Mouse (Mus musculus) heart, embryonic 11.5 days (tissue): ENCODE data around the gene Smim11. TPM values are rescaled to one million over a fixed set of nuclear protein-coding genes. Genes with fewer than 3 reads are reported as not detected.
A peak's percentile ranks its signal among the peaks of the same experiment; 100 is the strongest.

ENCODE experiments used
- ATAC-seq: fragments of 200-750 bp; cut with Nextera tagmentation; replicated peaks from 2 replicates; pipeline ENCODE4 v1.8.0; 2017; ENCODE audit warnings: moderate library complexity; ENCODE audit not compliant: insufficient number of reproducible peaks, low FRiP score, low TSS enrichment
- H3K27ac ChIP-seq: fragments of 300-500 bp; sonication (generic); 2 replicates; pipeline ENCODE4 v1.5.1; 2014; ENCODE audit warnings: mild to moderate bottlenecking, low read depth, low read length
- H3K27me3 ChIP-seq: fragments of 300-500 bp; sonication (generic); 2 replicates; pipeline ENCODE4 v1.6.1; 2014; ENCODE audit warnings: mild to moderate bottlenecking, low read length, mixed read lengths; ENCODE audit not compliant: control insufficient read depth, insufficient read depth
- H3K36me3 ChIP-seq: fragments of 300-500 bp; sonication (generic); 2 replicates; pipeline ENCODE4 v1.6.1; 2014; ENCODE audit warnings: mild to moderate bottlenecking, low read length, moderate library complexity, mixed read lengths; ENCODE audit not compliant: control insufficient read depth, insufficient read depth
- H3K4me1 ChIP-seq: fragments of 300-500 bp; sonication (generic); 2 replicates; pipeline ENCODE4 v1.6.1; 2014; ENCODE audit warnings: low read length; ENCODE audit not compliant: control insufficient read depth, insufficient read depth
- H3K4me2 ChIP-seq: fragments of 300-500 bp; sonication (generic); 2 replicates; pipeline ENCODE4 v1.6.1; 2014; ENCODE audit warnings: mild to moderate bottlenecking, moderate library complexity
- H3K4me3 ChIP-seq: fragments of 300-500 bp; sonication (generic); 2 replicates; pipeline ENCODE4 v1.5.1; 2014; ENCODE audit warnings: low read depth, low read length
- H3K9ac ChIP-seq: fragments of 300-500 bp; sonication (generic); 2 replicates; pipeline ENCODE4 v1.6.1; 2014; ENCODE audit warnings: mild to moderate bottlenecking, low read depth, low read length, moderate library complexity
- H3K9me3 ChIP-seq: fragments of 300-500 bp; sonication (generic); replicated peaks from 2 replicates; pipeline ENCODE4 v1.6.1; 2016; ENCODE audit warnings: low read length; ENCODE audit not compliant: control insufficient read depth
- WGBS: fragments of 180-500 bp; shearing (Covaris S2); extraction: QIAGEN DNeasy Blood & Tissue Kit; methylation state at CpG from one replicate; pipeline ENCODE4 v1.1.7; 2014; ENCODE audit not compliant: insufficient replicate concordance; 5-methylcytosine and 5-hydroxymethylcytosine counted together
- polyA plus RNA-seq: library from polyadenylated mRNA; unstranded; fragments of >200 nt; fragmentation: Nextera tagmentation; extraction: Ambion mirVana; gene quantifications from 2 replicates; pipeline ENCODE4 v1.2.1, GENCODE M21; 2014

The Smim11 gene
- polyA plus RNA-seq, 1 experiment from 2014 or later, result 117 TPM

GRCm38 (mm10) chr16:92288778-92289177, 12.3 kb upstream of the Smim11 start:
- Histone ChIP-seq H3K9ac (no peak overlapping the region), H3K36me3 (no peaks in the 10 kb centered on the region), H3K4me2 (no peak overlapping the region), H3K4me3 (no peak overlapping the region), H3K27me3 (0 out of 2 replicates have a peak, but pooled peaks cover 3% of the 10 kb centered on the region), H3K9me3 (no peaks in the 10 kb centered on the region), H3K27ac (no peak overlapping the region), H3K4me1 (no peaks in the 10 kb centered on the region)
- ATAC-seq, result no peak
- WGBS, result 76% methylated on average over 9 of the region's 9 CpGs

- Histone ChIP-seq H3K27me3 (0 out of 2 replicates have a peak, but pooled peaks cover 3% of the 10 kb centered on the region), H3K4me1 (no peaks in the 10 kb centered on the region), H3K27ac (no peak overlapping the region), H3K9me3 (no peaks in the 10 kb centered on the region), H3K9ac (no peak overlapping the region), H3K4me3 (no peak overlapping the region), H3K4me2 (no peak overlapping the region), H3K36me3 (no peaks in the 10 kb centered on the region)
- ATAC-seq, result no peak
Observed at GRCm38 (mm10) chr16:92290045-92290444, 11.0 kb upstream of the Smim11 start.

- Histone ChIP-seq H3K36me3 (no peaks in the 10 kb centered on the region), H3K27me3 (no peaks in the 10 kb centered on the region), H3K4me2 (no peak within 1 kb of the TSS), H3K9ac (no peak within 1 kb of the TSS), H3K4me3 (no peak within 1 kb of the TSS), H3K9me3 (no peaks in the 10 kb centered on the region), H3K27ac (no peak within 1 kb of the TSS), H3K4me1 (no peaks in the 10 kb centered on the region; the same call in 1 of the 2 replicates)
- WGBS, result 66% methylated on average over 10 of the region's 10 CpGs
- no peak for ATAC-seq
Observed at GRCm38 (mm10) chr16:92292101-92292500, 9.0 kb upstream of the Smim11 start, which contains the start of gene Kcne2. Gene Kcne2, plus strand, starts transcription at chr16:92292389.

- Histone ChIP-seq H3K4me2 (no peak overlapping the region), H3K9ac (no peak overlapping the region), H3K27ac (no peak overlapping the region), H3K36me3 (no peaks in the 10 kb centered on the region), H3K9me3 (no peaks in the 10 kb centered on the region), H3K4me3 (no peak overlapping the region), H3K27me3 (no peaks in the 10 kb centered on the region), H3K4me1 (no peaks in the 10 kb centered on the region; the same call in 1 of the 2 replicates)
- WGBS, result 60% methylated on average over 12 of the region's 12 CpGs
- ATAC-seq, result no peak
Observed at GRCm38 (mm10) chr16:92294267-92294970, 6.7 kb upstream of the Smim11 start.

- Histone ChIP-seq H3K9ac (0 out of 2 replicates have a peak overlapping the region, but pooled peaks have one; percentile 34), H3K27me3 (no peaks in the 10 kb centered on the region), H3K4me2 (peak overlapping the region; percentile 22), H3K9me3 (no peaks in the 10 kb centered on the region), H3K27ac (peak overlapping the region; percentile 1; the same call in 1 of the 2 replicates), H3K36me3 (no peaks in the 10 kb centered on the region), H3K4me3 (no peak overlapping the region), H3K4me1 (no peaks in the 10 kb centered on the region; the same call in 1 of the 2 replicates)
- no peak for ATAC-seq
- 52% methylated on average over 2 of the region's 2 CpGs for WGBS
Observed at GRCm38 (mm10) chr16:92295328-92295727, 5.8 kb upstream of the Smim11 start.

GRCm38 (mm10) chr16:92301412-92301806, 323 bp downstream of the Smim11 start:
- H3K4me2 ChIP-seq, result peak overlapping the region; percentile 90
- ATAC-seq, result peak; percentile 55
- peaks cover 14% of the 10 kb centered on the region for H3K4me1 ChIP-seq
- 1% methylated on average over 12 of the region's 12 CpGs for WGBS
- H3K9ac ChIP-seq, result peak overlapping the region; percentile 90
- H3K9me3 ChIP-seq, result no peaks in the 10 kb centered on the region
- H3K36me3 ChIP-seq, result 0 out of 2 replicates have a peak, but pooled peaks cover 3% of the 10 kb centered on the region
- no peaks in the 10 kb centered on the region for H3K27me3 ChIP-seq
- H3K4me3 ChIP-seq, result peak overlapping the region; percentile 72
- peak overlapping the region; percentile 73 for H3K27ac ChIP-seq

GRCm38 (mm10) chr16:92301989-92302388, 903 bp downstream of the Smim11 start:
- Histone ChIP-seq H3K4me2 (peak overlapping the region; percentile 90), H3K4me1 (peaks cover 14% of the 10 kb centered on the region), H3K4me3 (peak overlapping the region; percentile 72), H3K9ac (peak overlapping the region; percentile 90), H3K27me3 (no peaks in the 10 kb centered on the region), H3K27ac (peak overlapping the region; percentile 73), H3K36me3 (peaks cover 5% of the 10 kb centered on the region; the same call in 1 of the 2 replicates), H3K9me3 (no peaks in the 10 kb centered on the region)
- no peak for ATAC-seq
- WGBS, result 35% methylated on average over 5 of the region's 5 CpGs

- WGBS, result 36% methylated on average over 5 of the region's 5 CpGs
Observed at GRCm38 (mm10) chr16:92302506-92302905, 1.4 kb downstream of the Smim11 start.

More at GRCm38 (mm10) chr16:92302506-92302905, 1.4 kb downstream of the Smim11 start:
- no peaks in the 10 kb centered on the region for H3K27me3 ChIP-seq
- ATAC-seq, result no peak
- H3K4me2 ChIP-seq, result peak overlapping the region; percentile 90
- H3K9ac ChIP-seq, result no peak overlapping the region
- H3K36me3 ChIP-seq, result peaks cover 9% of the 10 kb centered on the region
- peak overlapping the region; percentile 72; the same call in 1 of the 2 replicates for H3K4me3 ChIP-seq
- H3K9me3 ChIP-seq, result no peaks in the 10 kb centered on the region
- 0 out of 2 replicates have a peak overlapping the region, but pooled peaks have one; percentile 73 for H3K27ac ChIP-seq
- H3K4me1 ChIP-seq, result peaks cover 14% of the 10 kb centered on the region
